Mouse (Mus musculus) limb, embryonic 12.5 days (tissue): Measurements from ENCODE around the gene Pex11b. TPM values are rescaled to one million over a fixed set of nuclear protein-coding genes. Genes with fewer than 3 reads are reported as not detected.

Source experiments
- ATAC-seq: fragments of 200-750 bp; cut with Nextera tagmentation; 2 replicates; pipeline ENCODE4 v1.8.0; 2017; ENCODE audit warnings: low read depth, moderate TSS enrichment; ENCODE audit not compliant: insufficient number of reproducible peaks, insufficient read depth, low FRiP score, low TSS enrichment
- H3K27ac ChIP-seq: fragments of 300-500 bp; sonication (generic); 2 replicates; pipeline ENCODE4 v1.5.1; 2016; ENCODE audit warnings: mild to moderate bottlenecking, moderate library complexity
- H3K27me3 ChIP-seq: fragments of 300-500 bp; sonication (generic); 2 replicates; pipeline ENCODE4 v1.6.1; 2016; ENCODE audit warnings: mild to moderate bottlenecking, moderate library complexity
- H3K36me3 ChIP-seq: fragments of 300-500 bp; sonication (generic); 2 replicates; pipeline ENCODE4 v1.6.1; 2016; ENCODE audit warnings: mild to moderate bottlenecking, moderate library complexity
- H3K4me1 ChIP-seq: fragments of 300-500 bp; sonication (generic); replicated peaks from 2 replicates; pipeline ENCODE4 v1.6.1; 2016
- H3K4me2 ChIP-seq: fragments of 300-500 bp; sonication (generic); 2 replicates; pipeline ENCODE4 v1.6.1; 2016; ENCODE audit warnings: mild to moderate bottlenecking, moderate library complexity
- H3K4me3 ChIP-seq: fragments of 300-500 bp; sonication (generic); replicated peaks from 2 replicates; pipeline ENCODE4 v1.5.1; 2016; ENCODE audit warnings: mild to moderate bottlenecking
- H3K9ac ChIP-seq: fragments of 300-500 bp; sonication (generic); replicated peaks from 2 replicates; pipeline ENCODE4 v1.6.1; 2016; ENCODE audit warnings: mild to moderate bottlenecking, moderate library complexity
- H3K9me3 ChIP-seq: fragments of 300-500 bp; sonication (generic); 2 replicates; pipeline ENCODE4 v1.6.1; 2016; ENCODE audit warnings: mild to moderate bottlenecking, moderate library complexity
- WGBS: fragments of 180-500 bp; shearing (Covaris S2); methylation state at CpG from one replicate; pipeline ENCODE4 v1.1.7; 2016; 5-methylcytosine and 5-hydroxymethylcytosine counted together
- polyA plus RNA-seq: library from polyadenylated mRNA; unstranded; fragments of >200 nt; fragmentation: Nextera tagmentation; extraction: Ambion mirVana; gene quantifications from 2 replicates; pipeline ENCODE4 v1.2.1, GENCODE M21; 2016

Pex11b gene
- polyA plus RNA-seq, 1 experiment from 2014 or later: 53.9 TPM

GRCm38 (mm10) chr3:96693579-96693978 is 58.4 kb downstream of the Pex11b start:
- Histone ChIP-seq H3K9me3 (no peaks in the 10 kb centered on the region), H3K4me2 (no peak overlapping the region), H3K36me3 (no peaks in the 10 kb centered on the region), H3K4me3 (no peak overlapping the region), H3K27me3 (0 out of 2 replicates have a peak, but pooled peaks cover 6% of the 10 kb centered on the region), H3K27ac (no peak overlapping the region), H3K4me1 (peaks cover 23% of the 10 kb centered on the region), H3K9ac (no peak overlapping the region)
- no peak for ATAC-seq
- 72% methylated on average over 1 of the region's 1 CpGs for WGBS

Other genes starting within 250 kb of the Pex11b start
- gene BC107364, start 183.1 kb upstream of the Pex11b start, polyA plus RNA-seq: not detected in 2 replicates
- 7.8 and 8.5 TPM in 2 replicates for gene Hfe2, start 110.2 kb upstream of the Pex11b start, polyA plus RNA-seq
- 68.2 and 70.9 TPM in 2 replicates for gene Txnip, start 77.4 kb upstream of the Pex11b start, polyA plus RNA-seq
- gene Gm16253, start 58.4 kb upstream of the Pex11b start, polyA plus RNA-seq: 0.72 and 1.5 TPM in 2 replicates
- 48.5 and 50.4 TPM in 2 replicates for gene Polr3gl, start 41.2 kb upstream of the Pex11b start, polyA plus RNA-seq
- 1.5 and 2.2 TPM in 2 replicates for gene Ankrd34a, start 38.7 kb upstream of the Pex11b start, polyA plus RNA-seq
- gene Lix1l, start 34.2 kb upstream of the Pex11b start, polyA plus RNA-seq: 5.7 and 6.8 TPM in 2 replicates
- 176 and 192 TPM in 2 replicates for gene Rbm8a, start 5.4 kb upstream of the Pex11b start, polyA plus RNA-seq
- 0.06 and 0.17 TPM in 2 replicates for gene Gm42957, start 98 bp downstream of the Pex11b start, polyA plus RNA-seq
- 0.76 and 1.5 TPM in 2 replicates for gene Itga10, start 10.2 kb downstream of the Pex11b start, polyA plus RNA-seq
- gene Ankrd35, start 34.8 kb downstream of the Pex11b start, polyA plus RNA-seq: 0.69 and 0.85 TPM in 2 replicates
- 70.2 and 70.8 TPM in 2 replicates for gene Pias3, start 61.0 kb downstream of the Pex11b start, polyA plus RNA-seq
- gene Nudt17, start 73.2 kb downstream of the Pex11b start, polyA plus RNA-seq: 13.5 and 13.7 TPM in 2 replicates
- 38.9 and 40.5 TPM in 2 replicates for gene Polr3c, start 92.3 kb downstream of the Pex11b start, polyA plus RNA-seq
- gene Rnf115, start 92.3 kb downstream of the Pex11b start, polyA plus RNA-seq: 64.4 and 66.0 TPM in 2 replicates
- not detected in 2 replicates for gene Pdzk1, start 193.9 kb downstream of the Pex11b start, polyA plus RNA-seq
- gene Cd160, start 194.0 kb downstream of the Pex11b start, polyA plus RNA-seq: 0.08 and 0.14 TPM in 2 replicates